Comparison of ENCODE assay signal across 9 mouse cellular contexts in genomic region chr12:85813599-85813998, GRCm38 (mm10). TPM values are rescaled to one million over a fixed set of nuclear protein-coding genes. Genes with fewer than 3 reads are reported as not detected.
DNase-seq lines count a peak whose midpoint lies in the region; ATAC-seq lines count a peak whose summit lies in the region.
"Had no signal": no experiment of that assay in that cellular context is flagged by ENCODE, and none has a peak within 500 bp of the region (broad histone marks: within the 10 kb centered on the region; RNA-seq: fewer than 3 reads in every experiment).

No protein-coding gene starts in this region.

- H3K36me3 ChIP-seq in heart, embryonic 12.5 days, result peaks cover 49% of the 10 kb centered on the region

- no peaks in the 10 kb centered on the region for H3K27me3 ChIP-seq in heart, embryonic 12.5 days (replicated peaks)
- H3K27me3 ChIP-seq: midbrain, embryonic 15.5 days had no signal

- WGBS in heart, embryonic 12.5 days, result 35% methylated on average over 2 of the region's 2 CpGs

- H3K9ac ChIP-seq in heart, embryonic 12.5 days, result no peak overlapping the region
- H3K9ac ChIP-seq: midbrain, embryonic 15.5 days had no signal

- no peak overlapping the region for H3K4me3 ChIP-seq in heart, embryonic 12.5 days
- H3K4me3 ChIP-seq: midbrain, embryonic 15.5 days had no signal

- H3K27ac ChIP-seq in heart, embryonic 12.5 days (ENCODE audit: poor library complexity, severe bottlenecking), result peak overlapping the region; percentile 29; the same call in 1 of the 2 replicates
- H3K27ac ChIP-seq: midbrain, embryonic 15.5 days had no signal

- no peaks in the 10 kb centered on the region for H3K9me3 ChIP-seq in heart, embryonic 12.5 days (replicated peaks)
- H3K9me3 ChIP-seq: midbrain, embryonic 15.5 days had no signal

- peak; percentile 16 for DNase-seq in gastrocnemius, adult 18-20 months (ENCODE audit: low spot score)
- DNase-seq in gastrocnemius, postnatal 10 days, result no peak
- DNase-seq in kidney, postnatal 14 days, result peak; percentile 78
- peak; percentile 84 for DNase-seq in lung, postnatal 25 days (ENCODE audit: low spot score)
- no peak for DNase-seq in left cerebral cortex, adult 18-20 months (ENCODE audit: low spot score in 2 of 2)
- no peak for DNase-seq in retina, embryonic 14.5 days (ENCODE audit: low spot score)
- DNase-seq in cerebellum, adult 18-20 months, result no peak

- peaks cover 38% of the 10 kb centered on the region for H3K4me1 ChIP-seq in heart, embryonic 12.5 days (replicated peaks)
- H3K4me1 ChIP-seq: midbrain, embryonic 15.5 days had no signal

- peak; percentile 66 for ATAC-seq in heart, embryonic 12.5 days (ENCODE audit: insufficient number of reproducible peaks, low FRiP score)
- ATAC-seq: midbrain, embryonic 15.5 days had no signal

- H3K4me2 ChIP-seq in heart, embryonic 12.5 days, result no peak overlapping the region
- H3K4me2 ChIP-seq: midbrain, embryonic 15.5 days had no signal

RNA-seq across cellular contexts. Expression of gene Erg28, which starts 10.8 kb away (rescaled TPM):
- 1 to 10 TPM; 1.9 to 2.3 TPM for total RNA-seq in gastrocnemius, adult 18-20 months (2021)
- 10 to 100 TPM; 10.1 to 11.8 TPM for total RNA-seq in gastrocnemius, postnatal 10 days (2021)
- polyA plus RNA-seq in heart, embryonic 12.5 days (2016; fragmentation: Nextera tagmentation; extraction: Ambion mirVana), result 80.6 and 81.3 TPM in 2 replicates
- 10 to 100 TPM; 52.1 to 53.4 TPM for total RNA-seq in left cerebral cortex, adult 18-20 months (2021)

RNA-seq across cellular contexts. Expression of gene Ttll5, which starts 10.9 kb away (rescaled TPM):
- total RNA-seq in gastrocnemius, adult 18-20 months (2021), result 1 to 10 TPM; 5.8 to 5.9 TPM
- total RNA-seq in gastrocnemius, postnatal 10 days (2021), result 10 to 100 TPM in 1 of 2 experiments, 1 to 10 TPM in 1; 9.9 to 12.7 TPM
- polyA plus RNA-seq in heart, embryonic 12.5 days (2016; fragmentation: Nextera tagmentation; extraction: Ambion mirVana), result 13.6 and 15.2 TPM in 2 replicates
- total RNA-seq in left cerebral cortex, adult 18-20 months (2021), result 10 to 100 TPM; 45.0 to 45.2 TPM

Comparison
In these comparisons a context has a peak if more than half of its experiments do, and no peak if none do; other contexts are left out.
1. DNase-seq: peak in gastrocnemius, adult 18-20 months (single experiment), kidney, postnatal 14 days (single experiment) and lung, postnatal 25 days (single experiment); none in gastrocnemius, postnatal 10 days (single experiment), left cerebral cortex, adult 18-20 months (0 of 2), retina, embryonic 14.5 days (single experiment) and cerebellum, adult 18-20 months (0 of 2).
2. RNA of gene Erg28, which starts 10.8 kb away (total RNA-seq): 52.1 to 53.4 TPM in left cerebral cortex, adult 18-20 months; 10.1 to 11.8 TPM in gastrocnemius, postnatal 10 days and 1.9 to 2.3 TPM in gastrocnemius, adult 18-20 months; every median in the first group is over 4 times any median in the second.